Mouse (Mus musculus): ENCODE results near the gene Il4i1. TPM values are rescaled to one million over a fixed set of nuclear protein-coding genes. Genes with fewer than 3 reads are reported as not detected.

The Il4i1 gene
- polyA plus RNA-seq, 1 experiment = not detected

DNA sequence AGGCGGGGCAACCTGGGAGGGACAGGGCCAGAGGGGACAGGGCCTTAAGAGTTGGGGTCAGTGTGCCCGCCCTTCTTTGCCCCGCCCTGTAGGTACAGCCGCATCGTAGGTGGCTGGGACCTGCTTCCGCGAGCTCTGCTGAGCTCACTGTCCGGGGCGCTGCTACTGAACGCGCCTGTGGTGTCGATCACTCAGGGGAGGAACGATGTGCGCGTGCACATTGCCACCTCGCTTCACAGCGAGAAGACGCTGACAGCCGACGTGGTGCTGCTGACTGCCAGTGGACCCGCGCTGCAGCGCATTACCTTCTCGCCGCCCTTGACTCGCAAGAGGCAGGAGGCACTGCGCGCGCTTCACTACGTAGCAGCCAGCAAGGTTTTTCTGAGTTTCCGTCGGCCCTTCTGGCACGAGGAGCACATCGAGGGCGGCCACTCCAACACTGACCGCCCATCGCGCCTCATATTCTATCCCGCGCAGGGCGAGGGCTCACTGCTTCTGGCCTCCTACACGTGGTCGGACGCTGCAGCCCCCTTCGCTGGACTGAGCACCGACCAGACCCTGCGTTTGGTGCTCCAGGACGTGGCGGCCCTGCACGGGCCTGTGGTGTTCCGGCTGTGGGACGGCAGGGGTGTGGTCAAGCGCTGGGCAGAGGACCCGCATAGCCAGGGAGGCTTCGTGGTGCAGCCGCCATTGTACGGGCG lies 23.5 kb downstream of the Il4i1 start:
- TF ChIP-seq CTCF (IDR thresholded peaks at IDR 0.05; ENCODE audit: insufficient read depth, low read depth, low read length) = no peak
- TF ChIP-seq POLR2A (IDR thresholded peaks at IDR 0.05; ENCODE audit: insufficient read depth, low read depth, low read length) = no peak
- Histone ChIP-seq H3K4me1 (ENCODE audit: control insufficient read depth, insufficient read depth, low read length) (peaks cover 15% of the 10 kb centered on the region; the same call in 1 of the 2 replicates), H3K27ac (ENCODE audit: insufficient read depth, low read depth, low read length) (no peak overlapping the region), H3K4me3 (ENCODE audit: insufficient read depth, low read depth, low read length) (no peak overlapping the region)
- 20% methylated on average over 58 of the region's 58 CpGs for WGBS

DNA sequence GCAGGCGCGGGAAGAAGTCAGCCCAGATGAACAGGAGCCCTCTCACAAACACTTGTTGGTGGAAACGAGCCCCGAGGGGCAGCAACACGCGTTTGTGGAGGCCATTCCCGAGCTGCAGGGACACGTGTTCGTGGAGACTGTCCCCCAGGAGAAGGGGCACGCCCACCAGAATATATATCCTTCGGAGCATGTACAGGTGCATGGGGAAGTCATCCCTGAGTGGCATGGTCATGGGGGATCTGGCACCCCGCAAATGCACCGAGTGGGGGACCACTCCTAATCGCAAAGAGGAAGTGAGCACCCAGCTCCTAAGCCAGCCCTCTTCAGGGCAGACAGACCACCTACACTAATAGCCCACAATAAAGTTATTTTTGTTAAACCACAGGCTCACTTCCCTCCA lies 24.2 kb downstream of the Il4i1 start:
- Histone ChIP-seq H3K4me1 (ENCODE audit: control insufficient read depth, insufficient read depth, low read length) (peaks cover 15% of the 10 kb centered on the region; the same call in 1 of the 2 replicates), H3K4me3 (ENCODE audit: insufficient read depth, low read depth, low read length) (no peak overlapping the region), H3K27ac (ENCODE audit: insufficient read depth, low read depth, low read length) (no peak overlapping the region)
- 70% methylated on average over 14 of the region's 14 CpGs for WGBS
- TF ChIP-seq POLR2A (IDR thresholded peaks at IDR 0.05; ENCODE audit: insufficient read depth, low read depth, low read length) (no peak), CTCF (IDR thresholded peaks at IDR 0.05; ENCODE audit: insufficient read depth, low read depth, low read length) (no peak)

DNA sequence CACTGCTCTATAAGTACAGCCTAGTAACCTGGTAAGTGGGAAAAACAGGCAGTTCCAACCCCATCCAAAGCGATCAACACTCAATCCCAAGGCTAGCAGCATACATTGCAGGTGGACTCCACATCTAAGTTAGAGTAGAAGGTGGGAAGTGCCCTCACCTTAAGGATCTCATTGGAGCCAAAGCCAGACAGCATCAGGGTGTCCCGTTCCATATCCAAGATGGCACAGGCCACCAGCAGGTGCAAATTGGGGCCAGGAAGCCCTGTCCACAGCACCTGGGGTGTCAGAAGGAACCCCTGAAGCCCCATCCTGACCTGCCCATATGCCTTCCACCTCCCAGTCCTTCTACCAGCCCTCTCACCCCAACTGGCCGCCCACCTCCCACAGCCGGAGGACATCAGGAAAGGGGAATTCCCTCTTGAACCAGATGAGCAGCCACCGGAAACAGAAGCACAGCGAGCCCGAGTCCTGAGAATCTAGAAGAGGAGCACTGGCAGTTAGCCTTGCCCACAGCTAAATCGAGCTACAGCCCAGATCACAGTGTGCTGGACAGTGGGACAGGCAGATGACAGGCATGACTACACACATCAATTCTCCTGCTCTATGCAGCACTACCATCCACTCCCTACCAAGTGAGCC lies 25.8 kb downstream of the Il4i1 start:
- peaks cover 15% of the 10 kb centered on the region; the same call in 1 of the 2 replicates for H3K4me1 ChIP-seq (ENCODE audit: control insufficient read depth, insufficient read depth, low read length)

DNA sequence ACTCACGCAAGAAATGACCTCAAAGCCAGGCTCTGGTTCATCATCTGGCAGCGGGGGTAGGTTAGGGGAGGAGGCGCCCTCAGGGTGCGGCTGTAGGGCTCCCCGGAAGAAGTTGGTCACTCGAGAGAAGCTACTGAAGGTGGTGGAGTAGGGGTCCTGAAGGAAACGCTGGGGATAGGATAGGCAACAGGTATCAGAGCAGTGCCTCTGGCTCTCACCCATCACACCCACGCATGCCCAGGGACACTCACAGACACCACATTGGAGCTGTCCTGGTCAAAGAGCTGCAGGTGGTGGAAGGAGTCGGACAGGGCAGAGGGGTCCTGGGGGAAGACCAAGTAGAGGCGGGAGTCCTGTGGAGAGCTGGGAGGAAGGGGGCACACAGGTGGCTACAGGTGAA lies 28.8 kb downstream of the Il4i1 start:
- no peak for TF ChIP-seq POLR2A (IDR thresholded peaks at IDR 0.05; ENCODE audit: insufficient read depth, low read depth, low read length)
- TF ChIP-seq CTCF (IDR thresholded peaks at IDR 0.05; ENCODE audit: insufficient read depth, low read depth, low read length) = no peak
- Histone ChIP-seq H3K4me1 (ENCODE audit: control insufficient read depth, insufficient read depth, low read length) (peaks cover 12% of the 10 kb centered on the region; the same call in 1 of the 2 replicates), H3K4me3 (ENCODE audit: insufficient read depth, low read depth, low read length) (no peak overlapping the region), H3K27ac (ENCODE audit: insufficient read depth, low read depth, low read length) (no peak overlapping the region)
- WGBS = 91% methylated on average over 10 of the region's 10 CpGs

More for the DNA sequence above, 25.8 kb downstream of the Il4i1 start:
- 95% methylated on average over 8 of the region's 8 CpGs for WGBS
- no peak overlapping the region for H3K4me3 ChIP-seq (ENCODE audit: insufficient read depth, low read depth, low read length)
- no peak overlapping the region for H3K27ac ChIP-seq (ENCODE audit: insufficient read depth, low read depth, low read length)
- TF ChIP-seq POLR2A (IDR thresholded peaks at IDR 0.05; ENCODE audit: insufficient read depth, low read depth, low read length) (no peak), CTCF (IDR thresholded peaks at IDR 0.05; ENCODE audit: insufficient read depth, low read depth, low read length) (no peak)

DNA sequence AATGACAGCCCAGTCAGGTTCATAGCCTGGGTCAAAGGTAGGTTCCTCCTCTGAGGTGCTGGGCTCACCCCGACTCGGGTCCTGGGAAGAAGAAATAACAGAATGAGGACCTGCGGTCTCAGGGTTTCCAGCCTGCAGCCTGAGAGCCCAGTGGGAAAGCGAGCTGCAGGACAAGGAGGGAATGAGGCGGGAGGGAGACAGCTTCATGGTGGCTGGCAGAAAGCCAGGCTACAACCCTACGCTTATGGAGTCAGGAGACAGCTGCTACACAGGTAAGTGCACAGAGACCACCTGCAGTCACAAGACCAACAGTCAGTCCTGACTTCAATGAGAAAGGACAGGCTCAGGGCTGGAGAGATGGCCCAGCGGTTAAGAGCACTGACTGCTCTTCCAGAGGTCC lies 30.6 kb downstream of the Il4i1 start:
- Histone ChIP-seq H3K4me3 (ENCODE audit: insufficient read depth, low read depth, low read length) (no peak overlapping the region), H3K4me1 (ENCODE audit: control insufficient read depth, insufficient read depth, low read length) (peaks cover 19% of the 10 kb centered on the region), H3K27ac (ENCODE audit: insufficient read depth, low read depth, low read length) (no peak overlapping the region)
- TF ChIP-seq POLR2A (IDR thresholded peaks at IDR 0.05; ENCODE audit: insufficient read depth, low read depth, low read length) = no peak
- no peak for TF ChIP-seq CTCF (IDR thresholded peaks at IDR 0.05; ENCODE audit: insufficient read depth, low read depth, low read length)
- WGBS = 85% methylated on average over 7 of the region's 7 CpGs

DNA sequence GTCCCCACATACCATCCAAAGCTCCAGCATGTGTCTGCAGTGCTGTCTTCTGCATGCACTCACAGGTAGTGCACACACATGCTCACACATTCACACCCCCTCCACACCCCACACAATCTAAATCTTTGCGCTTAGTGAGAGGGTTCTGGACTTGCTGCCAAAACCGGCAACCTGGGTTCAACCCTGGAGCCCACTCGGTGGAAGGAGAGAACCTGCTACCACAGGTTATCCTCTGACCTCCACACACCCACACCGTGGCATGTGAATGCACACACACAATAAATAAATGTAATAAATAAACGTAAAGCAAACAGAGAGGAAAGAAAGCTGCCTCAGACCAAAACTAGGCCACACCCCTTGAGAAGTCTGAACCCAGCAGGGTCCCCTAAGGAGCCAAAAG lies 31.6 kb downstream of the Il4i1 start:
- Histone ChIP-seq H3K4me1 (ENCODE audit: control insufficient read depth, insufficient read depth, low read length) (peaks cover 25% of the 10 kb centered on the region), H3K27ac (ENCODE audit: insufficient read depth, low read depth, low read length) (no peak overlapping the region), H3K4me3 (ENCODE audit: insufficient read depth, low read depth, low read length) (peak overlapping the region; percentile 90)
- TF ChIP-seq CTCF (IDR thresholded peaks at IDR 0.05; ENCODE audit: insufficient read depth, low read depth, low read length) (no peak), POLR2A (IDR thresholded peaks at IDR 0.05; ENCODE audit: insufficient read depth, low read depth, low read length) (no peak)
- WGBS = 62% methylated on average over 5 of the region's 5 CpGs

DNA sequence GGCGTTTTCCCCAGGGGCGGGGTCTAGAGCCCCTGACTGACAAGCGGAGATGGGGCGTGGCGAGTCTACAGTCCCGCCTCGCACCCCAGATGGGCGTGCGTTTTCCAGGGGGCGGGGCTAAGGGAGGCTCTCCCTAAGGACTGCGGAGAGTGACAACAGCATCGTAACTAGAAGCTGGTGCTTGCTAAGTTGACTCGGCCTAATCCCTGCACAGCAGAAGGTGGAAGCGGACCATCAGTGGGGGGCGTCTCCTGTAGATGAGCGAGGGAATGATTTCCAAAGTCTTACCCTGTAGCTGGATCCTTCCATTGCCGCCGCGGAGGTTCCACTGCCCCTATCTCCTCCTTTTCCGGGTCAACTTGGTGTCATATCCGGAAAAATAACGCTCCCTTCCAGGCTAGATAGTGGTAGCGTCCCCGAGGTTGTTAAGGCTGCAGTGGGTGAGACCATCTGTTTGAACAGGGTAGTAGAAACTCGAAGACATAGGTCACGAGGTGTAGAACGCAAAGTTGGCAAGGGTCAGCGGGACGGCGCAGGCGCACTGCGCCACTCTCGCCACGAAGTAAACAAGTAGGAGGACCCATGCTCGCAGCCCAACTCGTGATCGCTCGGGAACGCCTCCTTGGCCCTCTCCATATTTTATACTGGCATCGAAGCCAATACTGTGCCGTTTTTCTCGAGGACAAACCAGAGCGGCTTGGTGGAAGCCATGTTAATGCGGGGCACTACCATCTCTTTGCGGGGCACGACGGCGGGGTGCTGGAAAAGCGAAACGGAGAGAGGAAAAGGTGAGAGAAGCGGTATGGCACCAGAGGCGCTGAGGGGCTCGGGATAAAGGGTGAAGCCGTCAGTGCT lies 32.6 kb downstream of the Il4i1 start, which contains the start of the genes Akt1s1 and Tbc1d17:
Gene Akt1s1, plus strand, starts transcription at position 431 of the 855 bp plus-strand sequence.
Gene Tbc1d17, minus strand, starts transcription at position 519 of the 855 bp plus-strand sequence.
- Histone ChIP-seq H3K27ac (ENCODE audit: insufficient read depth, low read depth, low read length) (peak within 1 kb of the TSS; percentile 99), H3K4me1 (ENCODE audit: control insufficient read depth, insufficient read depth, low read length) (peaks cover 30% of the 10 kb centered on the region), H3K4me3 (ENCODE audit: insufficient read depth, low read depth, low read length) (peak within 1 kb of the TSS; percentile 90)
- WGBS = 0% methylated on average over 54 of the region's 54 CpGs
- TF ChIP-seq CTCF (IDR thresholded peaks at IDR 0.05; ENCODE audit: insufficient read depth, low read depth, low read length) (peak; percentile 4; the same call in 1 of the 2 replicates), POLR2A (IDR thresholded peaks at IDR 0.05; ENCODE audit: insufficient read depth, low read depth, low read length) (peak; percentile 45)

DNA sequence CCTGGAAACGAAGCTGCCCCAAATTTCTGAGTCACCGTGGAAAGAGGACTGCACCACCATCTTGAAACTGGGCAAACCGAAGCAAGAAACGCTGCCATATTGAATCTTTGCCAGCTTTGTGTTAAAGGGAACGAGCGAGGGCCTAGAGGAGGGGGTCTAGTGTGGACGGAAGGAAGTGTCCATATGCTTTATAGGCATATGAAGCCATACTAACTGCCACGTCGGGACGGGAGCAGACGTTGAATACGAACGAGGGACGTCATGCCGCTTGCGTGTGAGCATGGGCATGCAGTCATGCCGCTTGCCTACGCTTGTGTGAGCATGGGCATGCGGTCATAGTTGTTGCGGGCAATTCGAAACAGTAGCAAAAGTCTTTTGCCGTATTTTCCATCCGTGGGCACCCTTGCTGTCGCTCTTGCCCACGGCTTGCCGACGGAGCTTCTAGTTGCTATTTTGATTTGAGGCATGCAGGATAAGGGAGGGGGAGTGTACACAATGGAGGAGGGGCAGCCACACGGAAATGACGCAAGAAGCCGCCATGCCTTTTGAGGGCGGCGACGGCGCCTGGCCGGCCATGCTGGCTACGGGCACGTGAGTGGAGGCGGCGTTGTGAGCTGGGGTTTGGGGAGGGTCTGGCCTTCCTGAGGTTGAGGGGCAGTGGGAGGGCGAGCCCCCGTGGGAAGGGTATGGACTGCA lies 33.4 kb downstream of the Il4i1 start:
- peak overlapping the region; percentile 90 for H3K4me3 ChIP-seq (ENCODE audit: insufficient read depth, low read depth, low read length)
- 0 out of 2 replicates have a peak, but pooled peaks have one; percentile 30 for TF ChIP-seq POLR2A (IDR thresholded peaks at IDR 0.05; ENCODE audit: insufficient read depth, low read depth, low read length)
- no peak for TF ChIP-seq CTCF (IDR thresholded peaks at IDR 0.05; ENCODE audit: insufficient read depth, low read depth, low read length)
- H3K4me1 ChIP-seq (ENCODE audit: control insufficient read depth, insufficient read depth, low read length) = peaks cover 35% of the 10 kb centered on the region
- under 1% methylated on average over 41 of the region's 41 CpGs for WGBS
- H3K27ac ChIP-seq (ENCODE audit: insufficient read depth, low read depth, low read length) = peak overlapping the region; percentile 99

Measured in olfactory bulb, adult 2 months (tissue).